Mouse (Mus musculus) liver, adult 2 months (tissue): ENCODE results near the gene Ddx3y.

Experiments
- CTCF ChIP-seq: fragments of 200-500 bp; IDR thresholded peaks from 2 replicates; pipeline ENCODE4 v1.5.1; 2011; ENCODE audit warnings: low read depth, low read length, control low read depth
- POLR2A ChIP-seq: fragments of 200-500 bp; IDR thresholded peaks from 2 replicates; pipeline ENCODE4 v1.6.1; 2011; ENCODE audit warnings: low read length, control low read depth; ENCODE audit not compliant: insufficient read depth; ENCODE audit errors: extremely low read depth

DNA sequence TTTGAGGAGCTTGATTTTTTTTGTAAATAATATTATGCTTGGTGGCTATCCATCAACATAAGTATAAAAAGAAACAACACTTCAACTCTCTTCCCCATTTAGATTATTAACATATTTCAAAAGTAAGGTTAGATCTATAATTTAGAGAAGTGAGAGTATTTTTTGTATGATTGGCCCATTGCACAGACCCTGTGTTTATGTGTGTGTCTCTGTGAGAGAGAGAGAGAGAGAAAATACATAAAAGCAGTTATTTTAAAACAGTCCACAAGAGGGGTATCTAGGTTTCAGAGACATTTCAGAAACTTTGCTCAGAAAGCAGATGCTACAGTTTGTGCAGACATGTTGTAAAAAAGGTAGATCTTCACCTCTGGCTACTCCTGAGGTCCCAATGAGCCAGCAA is 7.3 kb upstream of the Ddx3y start:
- TF ChIP-seq CTCF: no peak
- no peak for TF ChIP-seq POLR2A
